Mouse (Mus musculus): ENCODE results near the gene Gm20517.
"Not testable (repeated sequence)": the region's sequence is repeated elsewhere in the genome, so short reads cannot be mapped to it uniquely, and the experiment has no call there.

Gene Gm20517

DNA sequence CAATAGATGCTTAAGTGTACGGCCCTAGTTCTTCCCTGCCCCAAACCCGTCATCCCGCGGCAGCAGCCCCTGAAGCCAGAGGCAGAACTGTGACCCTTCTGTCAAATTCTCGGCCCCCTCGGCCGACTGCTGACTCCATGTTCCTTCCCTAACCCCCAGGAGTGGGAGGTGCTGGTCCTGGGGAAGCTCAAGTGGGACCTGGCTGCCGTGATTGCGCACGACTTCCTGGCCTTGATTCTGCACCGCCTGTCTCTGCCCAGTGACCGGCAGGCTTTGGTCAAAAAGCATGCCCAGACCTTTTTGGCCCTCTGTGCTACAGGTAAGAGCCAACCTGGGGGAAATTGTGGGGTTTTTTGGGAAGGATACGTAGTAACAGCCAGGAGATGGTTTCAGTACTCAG is 14.1 kb upstream of the Gm20517 start:
- DNase-seq, result peak; percentile 35

DNA sequence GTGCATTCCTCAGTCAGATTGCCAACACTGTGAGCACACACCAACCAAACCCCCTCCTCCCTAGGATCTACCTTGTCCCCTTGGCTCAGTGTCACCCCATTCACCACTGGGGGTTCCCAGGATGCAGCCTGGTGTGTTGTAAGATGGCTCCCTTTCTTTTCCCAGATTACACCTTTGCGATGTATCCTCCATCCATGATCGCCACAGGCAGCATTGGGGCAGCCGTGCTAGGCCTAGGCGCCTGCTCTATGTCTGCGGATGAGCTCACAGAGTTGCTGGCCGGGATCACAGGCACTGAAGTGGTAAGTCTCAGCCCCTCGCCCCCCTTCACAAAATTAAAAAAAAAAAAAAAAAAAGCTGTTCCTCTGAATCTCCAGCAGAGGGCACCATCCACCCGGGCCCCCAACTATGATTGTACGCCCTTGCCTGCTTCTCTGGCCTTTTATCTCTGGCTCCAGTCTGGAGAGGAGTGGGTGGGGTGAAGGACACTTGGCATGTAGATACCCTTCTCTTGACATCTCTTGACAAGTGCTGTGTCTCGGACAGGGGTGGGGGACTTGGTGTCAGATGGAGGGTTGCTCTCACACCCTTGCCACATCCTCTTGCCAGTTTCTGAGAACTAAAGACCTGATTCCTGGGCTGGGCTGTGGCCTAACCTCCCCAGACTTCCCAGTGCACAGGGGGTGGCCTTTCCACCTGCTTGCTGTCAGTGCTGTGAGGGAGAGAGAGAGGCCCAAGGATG is 13.4 kb upstream of the Gm20517 start:
- peak; percentile 69 for DNase-seq

DNA sequence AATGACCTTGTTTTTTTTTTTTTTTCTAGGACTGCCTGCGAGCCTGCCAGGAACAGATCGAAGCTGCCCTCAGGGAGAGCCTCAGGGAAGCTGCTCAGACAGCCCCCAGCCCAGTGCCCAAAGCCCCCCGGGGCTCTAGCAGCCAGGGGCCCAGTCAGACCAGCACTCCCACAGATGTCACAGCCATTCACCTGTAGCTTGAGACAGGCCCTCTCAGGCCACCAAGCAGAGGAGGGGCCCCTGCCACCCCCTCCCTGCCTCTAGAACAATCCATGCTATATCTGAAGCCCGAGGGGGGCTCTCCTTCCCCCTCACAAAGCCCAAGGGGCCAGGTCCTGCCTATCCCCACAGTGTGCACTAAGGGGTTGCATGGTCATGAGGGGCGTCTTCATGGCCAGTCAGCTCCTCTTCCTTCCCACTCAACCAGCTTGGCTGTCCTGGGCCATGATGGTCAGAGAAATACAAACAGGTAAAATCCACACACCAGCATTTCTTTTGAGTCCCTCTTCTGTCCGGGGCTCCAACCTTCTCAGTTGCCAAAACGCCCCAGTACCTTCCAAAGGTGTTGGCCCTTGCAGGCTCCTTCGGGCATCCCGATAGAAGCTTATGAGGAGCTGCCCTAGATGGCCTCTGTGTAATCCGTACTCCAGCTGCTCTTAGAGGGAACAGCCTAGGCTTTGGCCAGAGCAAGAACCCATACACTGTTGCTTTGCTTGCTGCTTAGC is 12.6 kb upstream of the Gm20517 start:
- not testable (repeated sequence) for DNase-seq

DNA sequence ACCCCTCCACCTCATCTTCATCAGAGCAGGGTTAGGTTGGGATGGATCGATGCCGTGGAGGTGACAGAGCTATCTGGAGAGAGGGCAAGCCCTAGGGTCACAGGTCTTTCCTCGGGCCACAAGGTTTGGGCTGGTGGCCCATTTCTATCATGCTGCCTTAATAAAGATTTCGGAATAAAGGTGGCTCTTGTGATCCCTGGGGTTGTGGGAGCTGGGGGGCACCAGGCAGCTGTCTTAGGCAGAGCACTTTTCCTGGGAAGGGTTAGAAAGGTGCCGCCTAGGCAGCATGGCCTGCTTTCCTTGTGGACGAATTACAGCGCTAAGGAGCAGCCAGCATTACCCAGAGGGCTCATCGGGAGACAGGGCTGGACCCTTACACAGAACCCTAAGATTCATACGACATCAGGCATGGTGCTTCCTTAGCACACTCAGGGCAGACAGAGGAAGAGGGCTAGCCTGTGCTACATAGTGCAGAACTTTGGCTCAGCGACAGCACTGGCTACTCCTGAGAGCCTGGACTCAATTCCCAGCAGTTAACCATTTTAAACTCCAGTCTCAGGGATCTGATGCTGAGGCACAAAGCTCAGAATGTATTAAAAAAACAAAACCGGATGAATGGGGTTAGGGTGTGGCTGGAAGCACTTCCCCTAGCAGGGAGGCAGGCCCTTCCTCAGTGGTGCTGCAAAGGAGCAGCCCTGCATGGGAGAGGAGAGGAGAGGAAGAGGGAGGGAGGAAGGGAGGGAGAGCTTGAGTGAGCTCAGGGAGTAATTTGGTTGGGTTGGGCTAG is 11.7 kb upstream of the Gm20517 start:
- DNase-seq, result peak; percentile 66

DNA sequence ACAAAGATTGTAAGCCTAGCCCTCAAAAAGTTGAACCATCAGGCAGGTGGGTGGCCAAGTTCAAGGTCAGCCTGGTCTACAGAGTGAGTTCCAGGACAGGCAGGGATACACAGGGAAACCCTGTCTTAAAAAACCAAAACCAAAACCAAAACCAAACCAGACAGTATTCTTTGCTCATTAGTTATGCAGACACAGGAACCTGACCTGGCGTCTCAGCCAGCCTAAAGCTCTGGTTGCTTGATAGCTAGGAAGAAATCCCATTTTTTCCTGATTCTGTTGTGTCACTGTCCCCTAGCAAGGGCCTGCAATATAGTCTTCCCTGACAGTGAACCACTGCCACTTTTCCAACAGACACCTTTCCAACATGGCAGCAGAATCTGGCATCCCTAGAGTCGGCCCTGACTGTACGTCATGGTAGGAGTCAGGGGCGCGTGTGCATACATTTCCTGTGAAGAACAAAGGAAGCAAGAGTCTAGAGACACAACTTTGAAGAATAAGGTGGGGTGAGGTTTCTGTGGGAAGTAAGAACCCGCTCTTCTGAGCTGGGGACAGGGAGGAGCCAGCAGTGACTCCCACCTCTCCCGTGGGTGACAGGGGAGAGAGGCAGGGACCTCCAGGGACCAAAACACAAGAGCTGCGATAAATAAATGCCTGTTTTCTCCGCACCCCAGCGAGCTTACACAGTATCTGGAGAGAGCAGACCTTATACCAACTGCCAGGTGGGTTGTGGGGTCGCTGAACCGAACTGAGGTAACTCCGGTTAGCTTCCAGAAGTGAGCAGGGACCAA is 10.6 kb upstream of the Gm20517 start:
- peak; percentile 60 for DNase-seq

DNA sequence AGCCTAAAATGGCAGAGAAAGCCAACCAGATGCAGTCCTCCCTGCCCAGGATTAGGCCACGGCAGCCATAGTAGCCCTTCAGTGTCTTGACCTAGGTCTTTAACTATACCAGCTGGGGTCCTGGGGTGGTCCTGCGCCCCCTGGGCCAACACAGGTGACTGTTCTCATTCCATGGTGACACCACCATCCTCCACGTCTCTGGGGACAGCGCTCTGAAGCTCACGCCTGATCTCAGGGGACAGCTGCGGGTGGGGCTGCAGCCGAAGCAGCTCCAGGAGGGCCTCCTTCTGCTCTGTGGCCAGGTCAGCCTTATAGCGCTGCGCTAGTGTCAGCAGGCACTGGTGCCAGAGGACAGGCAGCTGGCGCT is 10.0 kb upstream of the Gm20517 start:
- peak; percentile 25 for DNase-seq

DNA sequence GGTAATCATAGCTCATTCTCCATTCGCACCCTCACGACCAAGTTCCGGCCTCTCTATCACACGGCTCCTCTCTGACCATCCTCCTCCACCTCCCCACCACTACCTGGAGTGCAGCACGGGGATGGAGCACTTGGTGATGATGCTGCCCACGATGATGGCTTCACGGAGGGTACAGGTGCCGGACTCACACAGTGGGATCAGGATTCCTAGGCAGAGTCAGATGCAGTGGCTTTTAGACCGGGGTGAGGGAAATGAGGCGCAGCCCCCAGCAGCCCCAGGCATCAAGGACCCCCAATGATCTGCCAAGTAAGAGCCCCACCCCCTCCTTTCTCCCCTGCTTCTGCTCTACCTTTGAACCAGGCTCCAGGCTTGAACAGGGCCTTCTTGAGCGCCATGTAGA is 9.1 kb upstream of the Gm20517 start:
- no peak for DNase-seq

DNA sequence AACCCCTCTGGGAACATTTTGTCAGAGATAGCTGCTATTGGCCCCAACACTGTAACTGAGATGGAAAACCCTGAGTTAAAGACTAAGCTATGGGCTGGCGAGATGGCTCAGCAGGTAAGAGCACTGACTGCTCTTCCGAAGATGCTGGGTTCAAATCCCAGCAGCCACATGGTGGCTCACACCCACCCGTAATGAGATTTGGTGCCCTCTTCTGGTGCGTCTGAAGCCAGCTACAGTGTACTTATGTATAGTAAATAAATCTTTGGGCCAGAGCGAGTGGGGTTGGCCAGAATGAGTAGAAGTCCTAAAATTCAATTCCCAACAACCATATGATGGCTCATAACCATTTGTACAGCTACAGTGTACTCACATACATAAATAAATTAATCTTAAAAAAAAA is 5.2 kb upstream of the Gm20517 start:
- peak; percentile 69 for DNase-seq

DNA sequence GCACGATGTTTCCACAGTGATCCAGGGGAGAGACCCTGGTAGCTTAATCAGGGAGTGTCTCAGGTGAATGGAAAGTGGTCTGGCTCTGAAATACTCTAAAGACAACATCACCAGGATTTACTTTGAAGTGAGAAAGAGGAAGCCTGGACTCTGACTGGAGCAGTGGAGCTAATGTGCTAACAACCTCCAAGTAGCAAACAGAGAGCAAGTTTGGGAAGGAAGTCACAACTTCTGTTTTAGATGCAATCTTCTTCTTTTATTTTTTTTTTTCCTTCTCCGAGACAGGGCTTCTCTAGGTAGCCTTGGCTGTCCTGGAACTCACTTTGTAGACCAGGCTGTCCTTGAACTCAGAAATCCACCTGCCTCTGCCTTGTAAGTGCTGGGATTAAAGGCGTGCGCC is 2.2 kb upstream of the Gm20517 start:
- DNase-seq, result no peak

DNA sequence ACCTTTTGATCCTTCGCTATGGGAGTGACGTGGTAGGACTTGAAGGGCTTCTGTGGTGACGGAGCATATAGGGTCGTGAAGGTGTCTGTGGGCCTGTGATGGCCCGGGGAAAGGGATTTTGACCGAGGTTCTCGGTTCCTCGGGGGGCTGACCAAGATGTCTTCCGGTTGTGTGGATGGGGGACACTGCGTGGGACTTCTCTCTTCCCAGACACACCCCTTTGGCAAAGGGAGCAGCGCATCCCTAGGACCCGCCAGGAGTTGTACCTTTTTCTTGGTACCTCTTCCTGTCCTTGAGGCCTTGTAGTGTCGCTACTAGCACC is 233 bp downstream of the Gm20517 start:
- no peak for DNase-seq

DNA sequence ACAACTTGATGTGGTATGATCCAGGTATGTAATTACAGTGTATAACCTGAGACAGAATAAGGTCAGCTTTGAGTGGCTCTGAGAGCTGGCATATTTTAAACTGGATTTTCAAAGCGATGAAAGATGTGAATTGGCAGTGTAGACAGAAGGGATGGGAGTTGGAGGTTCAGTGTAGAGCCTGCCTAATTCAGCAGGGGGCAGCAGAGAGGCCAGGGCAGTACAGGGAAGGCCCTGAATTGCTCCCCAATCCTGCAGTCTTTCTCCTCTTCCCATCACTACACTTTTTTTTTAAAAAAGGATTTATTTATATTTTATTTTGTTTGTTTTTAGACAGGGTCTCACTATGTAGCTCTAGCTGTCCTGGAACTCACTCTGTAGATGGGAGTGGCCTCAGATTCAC is 2.6 kb downstream of the Gm20517 start:
- peak; percentile 63 for DNase-seq

DNA sequence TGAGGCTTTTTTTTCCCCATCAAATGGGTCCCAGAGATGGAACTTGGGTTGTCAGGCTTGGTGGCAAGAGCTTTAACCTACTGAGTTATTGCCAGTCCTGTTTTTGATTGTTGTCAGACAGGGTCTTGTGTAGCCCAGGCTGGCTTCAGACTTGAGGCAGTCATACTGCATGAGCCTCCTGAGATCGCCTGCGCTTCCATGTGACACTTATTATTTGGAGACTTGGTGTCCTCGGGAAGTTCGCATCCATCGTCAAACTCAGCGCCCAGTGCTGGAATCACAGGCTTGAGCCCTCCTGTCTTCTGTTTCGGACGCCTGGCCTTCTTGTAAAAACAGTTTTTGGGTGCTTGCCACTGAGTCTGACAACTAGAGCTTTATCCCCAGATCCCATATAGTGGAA is 4.7 kb downstream of the Gm20517 start:
- DNase-seq, result no peak

DNA sequence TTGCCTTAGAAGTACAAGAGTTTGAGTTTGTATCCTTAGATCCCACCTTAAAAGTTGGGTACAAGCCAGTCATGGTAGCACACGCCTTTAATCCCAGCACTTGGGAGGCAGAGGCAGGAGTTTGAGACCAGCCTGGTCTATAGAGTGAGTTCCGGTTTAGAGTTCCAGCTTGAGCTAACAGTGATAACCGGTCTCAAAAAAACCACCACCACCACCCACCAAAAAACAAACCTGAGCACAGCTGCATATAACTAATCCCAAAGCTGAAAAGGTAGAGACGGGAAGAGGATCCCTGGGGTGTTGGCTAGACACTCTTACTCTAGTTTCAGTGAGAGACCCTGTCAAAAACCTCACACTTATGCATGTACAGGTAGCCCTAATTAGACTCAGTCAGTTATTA is 5.3 kb downstream of the Gm20517 start:
- no peak for DNase-seq

DNA sequence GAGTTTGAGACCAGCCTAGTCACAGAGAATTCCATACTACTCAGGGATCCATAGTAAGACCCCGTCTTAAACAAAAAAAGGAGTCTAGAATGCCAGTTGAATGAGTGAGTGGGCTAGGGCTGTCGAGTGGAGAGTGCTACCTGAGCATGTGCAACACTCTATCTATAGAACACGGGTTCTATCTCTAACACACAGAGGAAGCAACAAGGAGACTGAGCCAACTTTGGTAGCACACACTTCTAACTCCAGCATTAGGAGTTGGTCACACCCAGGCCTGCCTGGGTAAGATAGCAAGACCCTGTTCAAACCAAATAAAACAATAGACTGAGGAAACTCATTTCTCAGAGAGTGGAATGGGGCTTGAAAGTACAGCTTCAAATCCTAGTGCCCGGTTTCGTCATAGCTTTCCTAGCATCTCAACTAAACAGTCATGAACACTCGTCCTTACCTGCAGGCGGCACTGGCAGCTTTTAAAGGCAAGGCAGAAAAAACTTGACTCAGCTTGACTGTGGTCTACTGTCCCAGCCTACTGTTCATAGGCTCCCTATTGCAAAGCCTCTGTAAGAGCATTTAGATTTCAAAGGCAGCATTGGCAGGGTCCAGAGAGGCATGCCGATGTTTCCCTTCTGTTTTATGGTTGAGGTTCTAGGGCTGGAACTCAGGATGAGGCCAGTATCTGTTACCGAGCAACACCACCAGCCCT is 6.4 kb downstream of the Gm20517 start:
- no peak for DNase-seq

DNA sequence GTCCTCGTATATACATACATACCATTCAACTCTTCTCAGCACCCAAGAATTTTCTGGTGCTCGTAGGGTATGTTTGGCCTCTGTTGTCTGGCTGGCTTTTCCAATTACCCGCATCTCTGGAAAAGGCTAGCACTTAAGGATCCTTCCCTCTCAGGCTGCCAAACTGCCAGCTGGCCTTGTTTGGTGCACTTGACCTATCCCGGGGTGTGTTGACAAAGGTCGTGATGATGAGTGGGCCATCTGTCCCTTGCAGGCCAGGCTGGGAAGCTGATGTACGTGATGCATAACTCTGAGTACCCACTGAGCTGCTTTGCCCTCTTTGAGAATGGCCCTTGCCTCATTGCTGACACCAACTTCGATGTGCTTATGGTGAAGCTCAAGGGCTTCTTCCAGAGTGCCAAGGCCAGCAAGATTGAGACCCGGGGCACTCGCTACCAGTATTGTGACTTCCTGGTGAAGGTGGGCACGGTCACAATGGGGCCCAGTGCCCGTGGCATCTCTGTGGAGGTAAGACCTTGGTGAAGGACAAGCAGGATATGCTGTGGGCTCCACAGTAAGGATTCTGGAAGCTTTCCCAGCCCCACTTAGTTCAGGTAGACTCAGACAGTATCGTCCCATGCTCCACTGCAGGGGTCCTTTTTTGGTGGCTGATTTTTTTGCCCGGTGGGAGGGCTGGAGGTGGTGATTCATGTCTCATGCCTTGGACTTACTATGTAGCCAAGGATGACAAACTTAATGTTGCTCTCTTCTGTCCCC is 7.3 kb downstream of the Gm20517 start:
- DNase-seq, result no peak

DNA sequence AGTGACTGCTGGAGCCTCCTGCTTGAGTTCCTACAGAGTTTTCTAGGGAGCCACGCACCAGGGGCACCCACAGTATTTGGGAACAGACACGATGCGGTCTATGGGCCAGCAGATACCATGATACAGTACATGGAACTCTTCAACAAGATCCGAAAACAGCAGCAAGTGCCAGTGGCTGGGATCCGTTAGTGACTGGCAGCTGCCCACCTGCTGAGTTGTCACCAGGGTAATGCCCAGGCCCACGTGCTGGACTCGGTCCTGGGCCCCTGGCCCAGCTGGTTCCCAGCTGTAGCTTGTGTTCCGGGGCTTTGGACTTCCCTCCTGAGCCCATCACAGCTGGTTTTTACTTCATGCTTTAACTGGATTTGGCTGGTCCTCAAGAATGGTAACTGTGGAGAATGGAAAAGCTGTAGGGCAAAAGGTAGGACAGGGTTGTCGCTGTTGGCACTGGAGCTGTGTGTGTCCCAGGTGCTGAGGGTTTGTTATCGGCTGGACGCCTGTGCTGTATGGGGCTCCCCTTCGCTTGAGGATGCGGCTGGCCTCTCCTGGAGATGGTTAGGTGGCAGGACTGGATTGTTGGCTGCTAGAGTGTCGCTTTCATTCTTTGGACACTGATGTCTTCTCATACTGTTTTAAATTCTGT is 11.6 kb downstream of the Gm20517 start:
- DNase-seq, result no peak

DNA sequence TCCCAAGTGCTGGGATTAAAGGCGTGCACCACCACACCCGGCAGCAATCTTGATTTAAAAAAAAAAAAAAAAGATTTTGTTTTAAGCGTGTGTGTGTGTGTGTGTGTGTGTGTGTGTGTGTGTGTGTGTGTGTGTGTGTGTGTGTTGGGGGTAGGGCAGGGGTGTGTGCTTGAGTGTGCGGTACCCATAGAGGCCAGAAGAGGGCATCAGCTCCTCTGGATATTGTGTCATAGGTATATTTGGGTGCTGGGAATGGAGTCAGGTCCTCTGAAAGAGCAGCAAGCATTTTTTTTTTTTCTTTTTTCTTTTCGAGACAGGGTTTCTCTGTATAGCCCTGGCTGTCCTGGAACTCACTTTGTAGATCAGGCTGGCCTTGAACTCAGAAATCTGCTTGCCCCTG is 13.2 kb downstream of the Gm20517 start:
- not testable (repeated sequence) for DNase-seq

DNA sequence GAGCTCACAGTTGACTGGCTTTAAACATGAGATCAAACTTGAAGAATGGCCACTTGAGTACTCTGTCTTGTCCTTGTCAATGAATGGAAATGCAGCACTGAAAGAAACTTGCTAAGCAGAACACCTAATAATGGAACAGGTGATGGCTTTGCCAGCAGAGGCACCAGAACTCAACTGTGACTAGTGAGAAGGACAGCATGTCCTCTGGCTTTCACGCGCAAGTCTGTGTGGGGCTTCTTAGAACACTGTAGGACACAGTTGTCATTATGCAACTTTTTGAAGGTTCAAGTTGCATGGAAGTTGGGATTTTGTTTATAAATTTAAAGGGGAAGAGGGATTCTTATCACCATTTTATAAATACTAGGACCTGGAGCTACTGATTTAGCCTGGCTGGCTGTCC is 13.7 kb downstream of the Gm20517 start:
- no peak for DNase-seq

DNA sequence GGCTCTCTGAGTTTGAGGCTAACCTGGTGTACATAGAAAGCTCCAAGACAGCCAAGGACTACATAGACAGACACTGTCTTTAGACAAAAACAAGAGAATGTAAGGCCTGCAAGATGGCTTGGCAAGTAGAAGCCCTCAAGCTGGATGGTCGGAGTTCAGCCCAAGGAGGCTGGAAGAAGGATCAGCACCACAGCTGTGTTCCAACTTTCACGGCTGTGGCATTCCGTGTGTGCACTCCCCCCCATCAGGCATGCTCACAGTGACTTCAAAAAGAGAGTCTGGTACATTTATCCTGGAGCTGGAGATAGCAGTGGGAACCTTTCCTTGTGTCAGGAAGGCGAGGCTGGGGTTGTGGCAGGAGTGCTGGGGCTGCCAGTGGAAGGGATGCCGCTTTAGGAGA is 14.6 kb downstream of the Gm20517 start:
- no peak for DNase-seq

DNA sequence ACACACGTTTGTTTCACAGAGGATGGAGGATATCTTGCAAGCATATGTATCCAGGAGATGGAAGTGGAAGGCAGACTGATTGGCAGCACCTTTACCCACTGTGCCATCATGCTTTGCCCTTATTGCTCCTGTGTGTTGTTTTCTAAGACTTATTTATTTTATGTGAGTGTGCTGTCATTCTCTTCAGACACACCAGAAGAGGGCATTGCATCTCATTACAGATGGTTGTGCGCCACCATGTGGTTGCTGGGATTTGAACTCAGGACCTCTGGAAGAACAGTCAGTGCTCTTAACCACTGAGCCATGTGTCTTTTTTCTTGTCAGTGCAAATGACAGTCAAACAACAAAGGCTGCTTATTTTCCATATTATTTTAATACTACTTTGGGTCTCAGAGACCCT is 16.4 kb downstream of the Gm20517 start:
- no peak for DNase-seq
